Mouse (Mus musculus): Measurements from ENCODE around the gene Pcnt. TPM values are rescaled to one million over a fixed set of nuclear protein-coding genes. Genes with fewer than 3 reads are reported as not detected.

The Pcnt gene
- polyA plus RNA-seq (2012; rRNA removed): 7.3 and 12.4 TPM in 2 replicates

- Histone ChIP-seq H3K4me1 (ENCODE audit: control insufficient read depth, insufficient read depth, insufficient read length, low read length) (peaks cover 11% of the 10 kb centered on the region; the same call in 1 of the 2 replicates), H3K27ac (ENCODE audit: insufficient read depth, low read depth, low read length) (peak within 1 kb of the TSS; percentile 98), H3K4me3 (ENCODE audit: low read depth, low read length) (peak within 1 kb of the TSS; percentile 86), H3K27me3 (ENCODE audit: control insufficient read depth, insufficient read depth, low read length) (no peaks in the 10 kb centered on the region), H3K36me3 (ENCODE audit: control insufficient read depth, insufficient read depth, low read length) (peaks cover 12% of the 10 kb centered on the region)
- TF ChIP-seq CTCF (IDR thresholded peaks at IDR 0.05; ENCODE audit: extremely low read depth, insufficient read length, insufficient replicate concordance, low read depth, low read length): peak; percentile 39; the same call in 1 of the 2 replicates
- peak; percentile 45 for TF ChIP-seq POLR2A (IDR thresholded peaks at IDR 0.05; ENCODE audit: low read depth, low read length)
- under 1% methylated on average over 78 of the region's 78 CpGs for WGBS
Measured at GRCm38 (mm10) chr10:76442178-76443088, at the start of gene Pcnt. TSS of gene Pcnt (minus strand) at chr10:76442786.

DNA sequence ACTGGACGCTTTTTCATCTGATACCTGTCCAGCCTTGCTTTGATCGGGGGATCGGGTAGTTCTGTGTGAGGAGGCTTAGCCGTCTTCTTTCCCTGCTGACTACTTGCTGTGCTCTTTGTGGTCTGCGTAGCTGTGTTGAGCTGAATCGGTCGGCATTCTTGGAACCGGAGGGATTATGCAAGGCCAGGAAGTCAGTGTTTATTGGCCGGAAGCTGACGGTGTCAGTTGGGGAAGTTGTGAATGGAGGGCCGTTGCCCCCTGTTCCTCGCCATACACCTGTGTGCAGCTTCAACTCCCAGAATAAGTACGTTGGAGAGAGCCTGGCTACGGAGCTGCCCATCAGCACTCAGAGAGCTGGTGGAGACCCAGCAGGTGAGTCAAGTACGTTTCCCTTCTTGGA lies 46.6 kb upstream of the Pcnt start:
- Histone ChIP-seq H3K4me3 (ENCODE audit: low read depth, low read length) (no peak overlapping the region), H3K4me1 (ENCODE audit: control insufficient read depth, insufficient read depth, insufficient read length, low read length) (no peaks in the 10 kb centered on the region), H3K36me3 (ENCODE audit: control insufficient read depth, insufficient read depth, low read length) (peaks cover 61% of the 10 kb centered on the region), H3K27me3 (ENCODE audit: control insufficient read depth, insufficient read depth, low read length) (no peaks in the 10 kb centered on the region), H3K27ac (ENCODE audit: insufficient read depth, low read depth, low read length) (no peak overlapping the region)
- WGBS: 83% methylated on average over 15 of the region's 15 CpGs
- TF ChIP-seq POLR2A (IDR thresholded peaks at IDR 0.05; ENCODE audit: low read depth, low read length): no peak
- TF ChIP-seq CTCF (IDR thresholded peaks at IDR 0.05; ENCODE audit: extremely low read depth, insufficient read length, insufficient replicate concordance, low read depth, low read length): no peak

- no peak for TF ChIP-seq CTCF (IDR thresholded peaks at IDR 0.05; ENCODE audit: extremely low read depth, insufficient read length, insufficient replicate concordance, low read depth, low read length)
- no peak for TF ChIP-seq POLR2A (IDR thresholded peaks at IDR 0.05; ENCODE audit: low read depth, low read length)
- Histone ChIP-seq H3K36me3 (ENCODE audit: control insufficient read depth, insufficient read depth, low read length) (peaks cover 63% of the 10 kb centered on the region), H3K4me1 (ENCODE audit: control insufficient read depth, insufficient read depth, insufficient read length, low read length) (no peaks in the 10 kb centered on the region), H3K4me3 (ENCODE audit: low read depth, low read length) (no peak overlapping the region), H3K27ac (ENCODE audit: insufficient read depth, low read depth, low read length) (no peak overlapping the region), H3K27me3 (ENCODE audit: control insufficient read depth, insufficient read depth, low read length) (no peaks in the 10 kb centered on the region)
- 95% methylated on average over 8 of the region's 8 CpGs for WGBS
Measured at GRCm38 (mm10) chr10:76488265-76488664, 45.7 kb upstream of the Pcnt start.

DNA sequence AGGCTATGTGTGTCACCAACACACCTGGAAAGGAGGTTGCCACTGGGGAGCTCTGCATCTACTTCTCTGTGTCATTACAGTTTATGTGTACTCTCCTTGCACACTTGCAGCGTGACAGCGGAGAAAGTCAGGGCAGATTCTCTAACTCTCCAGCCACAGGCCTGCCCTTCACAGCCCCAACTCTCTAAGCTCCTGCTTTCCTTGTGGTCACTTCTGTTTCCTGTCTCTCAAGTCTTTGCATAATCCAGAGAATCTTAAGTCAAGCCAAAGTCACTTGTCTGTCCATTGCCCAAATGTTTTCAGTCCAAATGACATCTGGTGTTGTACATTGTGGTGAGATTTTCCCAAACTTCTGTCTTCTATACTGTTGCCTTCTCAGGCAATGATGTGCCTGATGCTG lies 43.7 kb upstream of the Pcnt start:
- Histone ChIP-seq H3K27ac (ENCODE audit: insufficient read depth, low read depth, low read length) (no peak overlapping the region), H3K36me3 (ENCODE audit: control insufficient read depth, insufficient read depth, low read length) (peaks cover 69% of the 10 kb centered on the region), H3K4me1 (ENCODE audit: control insufficient read depth, insufficient read depth, insufficient read length, low read length) (no peaks in the 10 kb centered on the region), H3K4me3 (ENCODE audit: low read depth, low read length) (no peak overlapping the region), H3K27me3 (ENCODE audit: control insufficient read depth, insufficient read depth, low read length) (no peaks in the 10 kb centered on the region)
- 90% methylated on average over 2 of the region's 2 CpGs for WGBS
- TF ChIP-seq CTCF (IDR thresholded peaks at IDR 0.05; ENCODE audit: extremely low read depth, insufficient read length, insufficient replicate concordance, low read depth, low read length) (no peak), POLR2A (IDR thresholded peaks at IDR 0.05; ENCODE audit: low read depth, low read length) (no peak)

- Histone ChIP-seq H3K27ac (ENCODE audit: insufficient read depth, low read depth, low read length) (no peak overlapping the region), H3K4me1 (ENCODE audit: control insufficient read depth, insufficient read depth, insufficient read length, low read length) (no peaks in the 10 kb centered on the region), H3K4me3 (ENCODE audit: low read depth, low read length) (no peak overlapping the region), H3K27me3 (ENCODE audit: control insufficient read depth, insufficient read depth, low read length) (no peaks in the 10 kb centered on the region), H3K36me3 (ENCODE audit: control insufficient read depth, insufficient read depth, low read length) (peaks cover 73% of the 10 kb centered on the region)
- TF ChIP-seq POLR2A (IDR thresholded peaks at IDR 0.05; ENCODE audit: low read depth, low read length): no peak
- TF ChIP-seq CTCF (IDR thresholded peaks at IDR 0.05; ENCODE audit: extremely low read depth, insufficient read length, insufficient replicate concordance, low read depth, low read length): no peak
- 86% methylated on average over 6 of the region's 6 CpGs for WGBS
Measured at GRCm38 (mm10) chr10:76481480-76481879, 38.9 kb upstream of the Pcnt start.

GRCm38 (mm10) chr10:76480851-76481250 lies 38.3 kb upstream of the Pcnt start:
- 95% methylated on average over 13 of the region's 13 CpGs for whole genome bisulfite sequencing
- no peak for TF ChIP-seq CTCF (IDR thresholded peaks at IDR 0.05; ENCODE audit: extremely low read depth, insufficient read length, insufficient replicate concordance, low read depth, low read length)
- no peak for TF ChIP-seq POLR2A (IDR thresholded peaks at IDR 0.05; ENCODE audit: low read depth, low read length)
- H3K4me3 ChIP-seq (ENCODE audit: low read depth, low read length): no peak overlapping the region
- peaks cover 75% of the 10 kb centered on the region for H3K36me3 ChIP-seq (ENCODE audit: control insufficient read depth, insufficient read depth, low read length)
- H3K27ac ChIP-seq (ENCODE audit: insufficient read depth, low read depth, low read length): no peak overlapping the region
- no peaks in the 10 kb centered on the region for H3K4me1 ChIP-seq (ENCODE audit: control insufficient read depth, insufficient read depth, insufficient read length, low read length)
- no peaks in the 10 kb centered on the region for H3K27me3 ChIP-seq (ENCODE audit: control insufficient read depth, insufficient read depth, low read length)

GRCm38 (mm10) chr10:76473759-76474158 lies 31.2 kb upstream of the Pcnt start:
- H3K4me1 ChIP-seq (ENCODE audit: control insufficient read depth, insufficient read depth, insufficient read length, low read length): no peaks in the 10 kb centered on the region
- no peak for TF ChIP-seq POLR2A (IDR thresholded peaks at IDR 0.05; ENCODE audit: low read depth, low read length)
- TF ChIP-seq CTCF (IDR thresholded peaks at IDR 0.05; ENCODE audit: extremely low read depth, insufficient read length, insufficient replicate concordance, low read depth, low read length): no peak
- no peaks in the 10 kb centered on the region for H3K27me3 ChIP-seq (ENCODE audit: control insufficient read depth, insufficient read depth, low read length)
- no peak overlapping the region for H3K27ac ChIP-seq (ENCODE audit: insufficient read depth, low read depth, low read length)
- H3K36me3 ChIP-seq (ENCODE audit: control insufficient read depth, insufficient read depth, low read length): peaks cover 55% of the 10 kb centered on the region
- no peak overlapping the region for H3K4me3 ChIP-seq (ENCODE audit: low read depth, low read length)
- WGBS: 87% methylated on average over 5 of the region's 5 CpGs
